Mouse (Mus musculus): ENCODE results near the gene Hist2h2bb. TPM values are rescaled to one million over a fixed set of nuclear protein-coding genes. Genes with fewer than 3 reads are reported as not detected.
"Not testable (repeated sequence)": the region's sequence is repeated elsewhere in the genome, so short reads cannot be mapped to it uniquely, and the experiment has no call there.

Gene Hist2h2bb
- polyA plus RNA-seq, 1 experiment = 11.8 TPM

DNA sequence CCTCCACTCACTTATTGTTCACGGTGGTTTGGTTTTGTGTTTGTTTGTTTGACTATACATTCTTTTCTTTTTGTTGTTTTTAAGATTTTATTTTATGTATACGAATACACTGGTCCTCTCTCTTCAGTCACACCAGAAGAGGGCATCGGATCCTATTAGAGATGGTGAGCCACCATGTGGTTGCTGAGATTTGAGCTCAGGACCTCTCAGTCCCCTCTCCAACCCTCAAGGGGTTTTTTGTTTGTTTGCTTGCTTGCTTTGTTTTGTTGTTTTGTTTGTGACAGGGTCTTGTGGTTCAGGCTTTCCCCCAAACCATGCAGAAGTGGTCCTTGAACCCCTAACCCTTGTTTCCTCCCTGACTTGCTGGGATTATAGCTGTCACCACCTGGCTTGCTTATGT, 7.9 kb upstream of the Hist2h2bb start:
- 46% methylated on average over 3 of the region's 3 CpGs for WGBS
- DNase-seq (ENCODE audit: low read depth, low spot score) = no peak

DNA sequence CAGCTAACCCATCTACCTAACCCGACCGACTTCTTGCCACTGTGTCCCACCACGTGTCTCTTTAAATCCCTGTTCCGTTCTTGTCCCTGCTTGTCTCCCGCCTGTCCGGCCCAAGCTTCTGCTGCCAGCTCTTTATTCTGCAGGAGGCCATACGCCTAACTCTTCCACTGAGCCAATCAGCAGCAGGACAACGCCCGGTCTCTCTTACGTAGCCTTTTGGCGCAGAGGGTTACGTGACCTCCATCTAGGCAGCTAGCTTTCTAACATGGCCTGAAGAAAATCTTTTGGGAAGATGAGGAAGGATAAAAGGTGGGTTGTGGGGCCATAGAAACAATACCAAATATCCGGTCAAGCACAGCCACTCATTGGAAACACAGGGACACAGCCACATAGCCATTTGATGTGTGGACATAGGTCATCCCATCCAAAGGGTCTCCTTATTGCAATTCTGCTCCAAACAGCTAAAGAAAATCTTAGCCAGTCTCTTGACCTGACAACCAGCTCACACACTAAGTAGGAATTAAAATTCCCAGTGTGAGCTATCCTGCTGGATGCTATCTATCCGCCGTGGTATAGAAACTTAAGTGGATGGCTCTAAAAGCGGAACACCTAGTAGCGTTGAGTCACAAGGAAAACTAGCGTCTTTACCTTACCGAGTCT, 7.2 kb upstream of the Hist2h2bb start:
- WGBS = under 1% methylated on average over 19 of the region's 19 CpGs
- peak; percentile 89 for DNase-seq (ENCODE audit: low read depth, low spot score)

DNA sequence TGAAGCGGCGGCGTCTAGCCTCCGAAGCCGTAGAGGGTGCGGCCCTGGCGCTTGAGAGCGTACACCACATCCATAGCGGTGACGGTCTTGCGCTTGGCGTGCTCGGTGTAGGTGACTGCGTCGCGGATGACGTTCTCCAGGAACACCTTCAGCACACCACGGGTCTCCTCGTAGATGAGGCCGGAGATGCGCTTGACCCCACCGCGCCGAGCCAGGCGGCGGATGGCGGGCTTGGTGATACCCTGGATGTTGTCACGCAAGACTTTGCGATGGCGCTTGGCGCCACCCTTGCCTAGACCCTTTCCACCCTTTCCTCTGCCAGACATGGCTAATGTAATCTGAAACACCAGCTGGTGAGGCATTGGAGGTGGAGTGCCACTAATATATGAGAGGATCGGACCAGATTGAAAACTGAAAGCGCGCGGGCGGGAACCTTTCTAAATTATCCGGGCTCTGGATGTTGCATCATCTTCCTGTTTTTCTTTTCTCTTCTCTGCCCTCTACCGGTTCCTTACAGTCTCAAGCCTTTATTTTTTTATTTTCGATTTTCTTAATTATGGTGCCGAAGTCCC, 6.5 kb upstream of the Hist2h2bb start, which contains the start of gene Hist2h4:
Hist2h4 (minus strand) TSS at position 333 of the 572 bp plus-strand sequence.
- DNase-seq (ENCODE audit: low read depth, low spot score) = peak; percentile 87
- under 1% methylated on average over 40 of the region's 40 CpGs for WGBS

DNA sequence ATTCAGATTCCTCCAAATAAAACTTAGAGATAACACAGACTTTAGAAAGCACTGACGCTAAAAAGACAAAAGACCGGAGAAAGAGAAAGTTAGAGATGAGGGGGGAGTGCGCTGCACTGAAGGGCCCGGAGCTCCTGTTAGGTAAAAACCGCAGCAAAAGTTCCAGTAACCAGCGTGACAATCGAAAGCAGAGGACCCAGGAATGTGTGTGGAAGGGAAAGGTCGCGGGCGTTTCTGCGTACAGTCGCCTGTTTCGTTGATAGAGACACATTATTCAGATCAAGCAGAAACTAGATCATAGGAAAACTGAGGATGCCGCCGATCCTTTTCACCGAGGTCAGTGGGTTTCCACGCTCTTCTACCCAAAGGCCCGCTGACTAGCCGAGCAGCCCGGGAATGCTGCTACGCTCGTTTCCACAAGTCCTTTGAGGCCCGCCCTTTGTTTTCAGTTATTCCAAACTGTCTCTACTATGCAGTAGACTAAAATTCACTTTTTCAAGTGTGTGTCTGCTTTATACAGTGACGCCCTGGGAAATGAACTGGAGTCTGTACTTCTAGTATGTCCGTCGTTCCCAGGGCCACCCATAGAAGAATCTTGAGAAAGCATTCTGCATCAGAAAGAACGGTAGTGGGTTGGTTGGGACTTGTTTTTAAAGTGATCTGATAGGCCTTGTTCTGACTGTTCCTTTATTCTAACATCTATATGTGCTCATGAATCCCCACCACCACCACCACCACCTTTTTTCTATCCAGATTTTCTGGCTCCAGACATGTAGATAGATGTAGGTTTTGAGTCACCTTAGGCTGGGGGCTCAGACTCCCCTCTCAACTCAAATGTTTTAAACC, 5.8 kb upstream of the Hist2h2bb start:
- WGBS = under 1% methylated on average over 27 of the region's 27 CpGs
- no peak for DNase-seq (ENCODE audit: low read depth, low spot score)

DNA sequence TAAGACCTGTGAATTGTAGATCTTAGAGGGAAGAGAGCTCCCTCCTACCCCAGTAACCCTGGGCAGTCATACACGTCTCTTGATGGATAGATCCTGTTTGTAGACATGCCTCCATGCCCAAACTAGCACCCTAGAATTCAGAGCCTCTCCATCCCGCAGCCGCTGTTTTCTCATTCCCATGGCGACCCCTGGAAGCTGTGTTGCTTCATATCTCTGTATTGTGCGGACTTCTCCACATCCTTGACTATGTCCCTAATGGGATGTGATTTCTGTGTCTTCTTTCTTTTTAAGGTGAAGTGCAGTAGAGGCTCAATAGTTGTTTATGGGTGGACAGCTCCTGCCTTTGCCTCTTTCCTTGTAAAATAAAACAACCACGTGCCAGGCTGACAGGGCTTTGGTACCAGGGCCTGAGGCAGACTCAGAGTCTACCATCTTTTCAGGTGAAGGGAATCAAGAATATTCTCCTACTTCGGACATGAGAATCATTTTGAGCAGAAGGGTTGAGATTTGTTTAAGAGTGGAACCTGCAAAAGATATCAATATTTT, 5.1 kb upstream of the Hist2h2bb start:
- 66% methylated on average over 7 of the region's 7 CpGs for WGBS
- DNase-seq (ENCODE audit: low read depth, low spot score) = no peak

DNA sequence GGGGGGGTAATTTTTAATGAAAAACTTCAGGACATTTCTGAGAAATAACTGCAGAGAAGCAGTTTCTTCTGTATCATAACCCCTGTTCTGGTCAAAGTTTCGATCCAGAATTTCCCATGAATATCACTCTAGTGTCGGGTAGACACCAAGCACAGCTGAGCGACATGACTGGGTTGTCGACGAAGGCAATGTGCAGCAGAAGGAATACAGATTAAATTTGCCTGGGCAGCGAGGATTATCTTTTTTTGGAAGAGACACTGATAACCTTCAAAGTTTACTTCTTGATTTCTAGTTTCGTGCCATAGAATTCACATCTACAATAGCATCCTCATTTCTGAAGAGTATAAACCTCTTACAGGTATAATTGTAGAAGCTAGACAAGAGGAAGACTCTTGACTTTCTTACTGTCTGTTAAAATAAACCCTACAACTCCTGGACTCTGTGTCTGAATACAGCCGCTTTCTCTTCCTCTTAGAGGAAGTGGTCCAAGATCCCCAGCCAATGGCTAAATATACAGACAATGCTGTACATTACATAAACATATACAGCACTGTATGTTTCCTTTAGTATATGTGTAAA, 3.3 kb upstream of the Hist2h2bb start:
- WGBS = 86% methylated on average over 8 of the region's 8 CpGs
- no peak for DNase-seq (ENCODE audit: low read depth, low spot score)

DNA sequence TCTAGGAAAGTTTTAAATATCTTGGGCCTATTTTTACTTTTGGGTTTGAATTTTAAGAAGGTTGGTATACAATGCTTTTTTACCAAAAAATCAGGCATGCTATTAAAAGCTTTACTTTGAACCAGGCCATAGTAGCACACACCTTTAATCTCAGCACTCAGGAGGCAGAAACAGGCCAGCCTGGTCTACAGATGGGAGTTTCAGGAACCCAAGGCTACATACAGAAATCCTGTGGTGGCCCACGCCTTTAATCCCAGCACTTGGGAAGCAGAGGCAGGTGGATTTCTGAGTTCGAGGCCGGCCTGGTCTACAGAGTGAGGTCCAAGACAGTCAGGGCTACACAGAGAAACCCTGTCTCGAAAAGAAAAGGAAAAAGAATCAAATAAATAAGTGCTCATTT, 2.0 kb upstream of the Hist2h2bb start:
- DNase-seq (ENCODE audit: low read depth, low spot score) = no peak
- WGBS = 72% methylated on average over 4 of the region's 4 CpGs

DNA sequence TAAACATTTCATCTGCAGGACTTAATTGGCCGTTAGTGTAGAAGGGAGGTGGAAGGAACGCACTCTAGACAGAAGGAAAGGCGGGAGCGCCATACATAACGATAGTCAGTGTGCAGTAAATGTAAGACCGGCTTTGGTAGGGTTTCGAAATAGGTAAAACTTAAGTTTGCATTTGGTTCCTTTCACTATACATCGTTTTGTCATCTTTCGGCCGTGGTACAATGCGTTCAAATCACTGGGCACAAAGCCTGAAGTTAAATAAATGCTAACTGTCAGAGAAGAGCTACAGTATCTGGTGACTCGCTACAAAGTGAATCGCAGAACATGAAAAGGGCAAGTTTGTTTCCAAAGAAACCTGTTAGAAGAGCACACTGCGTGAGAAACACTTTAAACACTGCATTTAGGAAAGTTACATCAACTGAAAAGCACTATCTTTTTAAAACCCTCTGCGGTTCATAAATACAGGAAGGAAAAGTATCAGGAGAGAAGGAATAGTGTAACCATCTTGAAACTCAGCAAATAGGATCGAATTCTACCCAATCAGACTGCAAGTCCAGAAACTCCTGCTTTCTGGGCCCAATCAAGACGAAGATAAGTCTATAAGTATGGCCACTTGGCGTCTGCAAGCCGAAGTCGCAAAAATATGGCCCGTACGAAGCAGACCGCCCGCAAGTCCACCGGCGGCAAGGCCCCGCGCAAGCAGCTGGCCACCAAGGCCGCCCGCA, 1.3 kb upstream of the Hist2h2bb start, which contains the start of gene Hist2h3b:
Hist2h3b (plus strand) TSS at position 604 of the 725 bp plus-strand sequence.
- no peak for DNase-seq (ENCODE audit: low read depth, low spot score)
- 4% methylated on average over 30 of the region's 30 CpGs for WGBS

DNA sequence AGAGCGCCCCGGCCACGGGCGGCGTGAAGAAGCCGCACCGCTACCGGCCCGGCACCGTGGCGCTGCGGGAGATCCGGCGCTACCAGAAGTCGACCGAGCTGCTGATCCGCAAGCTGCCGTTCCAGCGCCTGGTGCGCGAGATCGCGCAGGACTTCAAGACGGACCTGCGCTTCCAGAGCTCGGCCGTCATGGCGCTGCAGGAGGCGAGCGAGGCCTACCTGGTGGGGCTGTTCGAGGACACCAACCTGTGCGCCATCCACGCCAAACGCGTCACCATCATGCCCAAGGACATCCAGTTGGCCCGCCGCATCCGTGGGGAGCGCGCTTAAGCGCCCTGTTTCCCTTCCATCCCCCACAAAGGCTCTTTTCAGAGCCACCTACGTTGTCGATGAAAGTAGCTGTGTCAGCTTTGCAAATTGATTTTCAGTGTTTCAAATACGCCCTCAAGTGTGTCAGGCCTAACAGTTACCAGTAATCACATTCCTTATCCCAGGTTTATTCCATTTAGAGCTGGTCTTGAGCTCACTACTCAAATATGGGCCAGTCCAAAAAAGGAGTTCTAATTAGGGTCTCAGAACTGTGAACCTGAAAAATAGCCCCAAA, 675 bp upstream of the Hist2h2bb start:
- DNase-seq (ENCODE audit: low read depth, low spot score) = not testable (repeated sequence)
- under 1% methylated on average over 14 of the region's 44 CpGs for WGBS

DNA sequence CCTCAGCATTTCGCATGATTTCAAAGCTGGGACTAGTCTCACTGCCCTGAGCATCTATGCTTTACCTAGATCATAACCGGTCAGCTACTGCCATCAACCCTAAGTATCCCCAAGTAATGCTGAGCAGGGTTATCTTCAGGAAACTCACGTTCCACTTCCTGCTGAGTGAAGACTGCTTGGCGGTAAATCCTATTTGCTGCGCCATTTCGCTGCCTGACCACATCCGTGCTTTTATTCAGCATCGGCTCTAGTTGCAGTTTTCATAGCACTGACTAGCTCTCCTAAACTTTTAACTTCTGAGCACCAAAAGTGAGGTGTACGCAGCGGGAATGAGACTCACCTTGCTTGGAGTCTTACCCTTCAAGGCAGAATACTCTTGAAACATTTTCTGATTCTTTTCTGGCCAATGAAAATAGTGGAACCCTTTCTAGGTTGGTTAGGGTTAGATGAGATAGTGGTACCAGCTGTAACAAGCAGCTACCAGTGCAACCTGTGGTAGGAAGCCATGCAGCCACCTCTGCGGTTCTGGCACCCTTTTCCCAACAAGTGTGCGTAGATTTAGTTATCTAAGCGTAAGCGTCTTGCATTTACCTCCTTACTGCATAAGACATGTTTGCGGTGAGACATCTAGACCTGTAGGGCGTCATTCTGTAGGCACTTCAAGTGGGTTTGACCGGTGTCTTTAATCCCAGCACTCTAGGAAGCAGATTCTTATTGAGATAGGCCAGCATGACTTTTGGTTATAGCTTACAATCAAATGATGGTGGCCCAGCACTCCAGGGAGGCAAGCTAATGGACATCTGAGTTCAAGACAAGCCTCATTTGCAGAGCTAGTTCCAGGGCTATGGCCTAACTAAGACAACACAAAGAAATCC, 4.3 kb downstream of the Hist2h2bb start:
- DNase-seq (ENCODE audit: low read depth, low spot score) = no peak
- WGBS = 87% methylated on average over 17 of the region's 17 CpGs

DNA sequence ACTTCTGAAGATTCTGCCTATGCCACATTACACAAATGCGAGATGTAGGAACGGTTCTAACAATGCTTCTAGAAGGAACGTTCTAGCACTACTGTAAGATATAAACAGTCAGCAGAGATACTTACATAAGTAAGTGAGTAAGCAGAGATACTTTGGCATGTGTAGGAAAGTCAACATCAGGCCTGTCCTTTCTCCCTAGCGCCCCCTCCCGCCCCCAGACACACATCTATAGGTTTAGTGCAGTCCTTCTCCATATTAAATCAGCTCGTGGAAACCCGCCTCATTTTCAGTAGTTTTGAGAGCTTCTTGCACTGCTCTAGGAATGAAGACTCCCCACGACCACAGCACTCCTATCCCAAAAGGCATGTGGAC, 7.9 kb downstream of the Hist2h2bb start:
- WGBS = 17% methylated on average over 8 of the region's 8 CpGs
- no peak for DNase-seq (ENCODE audit: low read depth, low spot score)

DNA sequence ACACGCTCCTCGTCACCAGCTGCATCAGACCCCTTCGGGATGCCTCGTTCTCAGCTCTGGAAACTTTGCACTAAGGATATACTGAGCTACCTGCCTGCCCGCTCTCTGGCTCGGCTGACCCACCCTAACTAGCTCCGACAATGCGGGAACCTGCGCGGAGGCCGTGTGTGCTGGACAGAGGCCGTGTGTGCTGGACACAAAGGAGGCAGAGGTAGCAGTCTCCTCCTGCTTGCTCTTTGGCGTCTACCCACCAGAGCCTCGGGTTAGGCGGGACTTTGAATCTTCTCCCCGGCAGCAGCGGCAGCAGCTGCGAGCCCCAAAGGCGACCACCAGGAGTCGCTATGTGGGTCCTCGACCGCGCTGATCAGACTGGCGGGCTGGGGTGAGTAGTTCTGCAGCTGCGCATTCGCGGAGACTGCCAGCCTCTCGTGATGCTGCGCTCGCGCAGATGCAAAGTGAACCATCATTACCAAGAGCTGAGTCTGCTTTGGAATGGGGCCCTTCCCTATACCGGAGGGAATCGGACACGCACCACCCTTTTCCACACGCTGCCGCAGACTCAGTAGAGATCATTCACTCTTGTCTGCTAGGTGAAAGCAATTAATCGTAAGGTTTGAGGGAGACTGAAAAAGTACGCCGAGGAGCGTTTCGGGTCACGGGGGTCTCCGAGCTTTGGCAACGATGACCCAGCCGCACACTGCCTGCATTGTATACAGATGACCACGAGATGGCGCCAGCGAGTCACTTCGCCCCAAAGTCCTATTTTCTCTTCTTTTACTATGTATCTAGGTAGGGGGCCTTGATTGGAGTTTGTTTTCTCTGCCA, 8.5 kb downstream of the Hist2h2bb start:
- WGBS = under 1% methylated on average over 49 of the region's 49 CpGs
- DNase-seq (ENCODE audit: low read depth, low spot score) = no peak

DNA sequence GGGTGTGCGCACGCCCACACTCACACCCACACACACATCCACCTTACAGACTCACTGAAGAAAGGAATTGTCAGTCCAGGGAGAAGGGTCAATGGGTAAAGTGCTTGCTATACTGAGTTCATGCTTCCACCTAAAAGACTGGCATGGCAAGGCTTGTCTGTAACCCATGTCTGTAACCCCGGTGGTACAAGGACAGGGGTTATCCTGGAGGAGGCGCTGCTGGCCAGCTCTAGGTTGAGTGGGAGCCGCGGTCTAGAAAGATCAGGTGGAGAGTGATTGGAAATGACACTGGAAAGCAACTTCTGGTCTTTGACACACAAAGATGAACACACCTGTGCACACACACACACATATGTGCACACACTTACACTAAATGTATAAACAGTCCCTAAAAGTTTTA, 11.1 kb downstream of the Hist2h2bb start:
- 63% methylated on average over 6 of the region's 6 CpGs for WGBS
- no peak for DNase-seq (ENCODE audit: low read depth, low spot score)

DNA sequence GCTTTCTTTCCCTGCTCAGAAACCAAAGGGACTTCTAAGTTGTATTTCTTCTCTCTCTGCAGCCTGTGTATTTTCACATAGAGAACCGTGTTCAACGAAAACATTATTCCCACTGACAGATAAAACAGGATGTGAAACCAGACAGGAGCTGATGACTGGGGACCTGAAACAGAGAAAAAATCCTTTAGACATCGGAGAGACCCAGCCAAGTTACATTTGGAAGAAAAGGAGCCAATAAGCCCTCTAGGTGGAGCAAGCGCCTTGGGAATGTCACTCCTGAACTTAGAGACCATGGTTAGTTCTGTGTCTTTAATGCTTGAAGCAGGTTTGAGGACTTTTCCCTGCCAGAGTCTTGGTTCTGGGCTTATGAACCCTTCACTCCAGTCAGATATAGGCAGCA, 14.9 kb downstream of the Hist2h2bb start:
- DNase-seq (ENCODE audit: low read depth, low spot score) = no peak
- WGBS = 28% methylated on average over 4 of the region's 4 CpGs

DNA sequence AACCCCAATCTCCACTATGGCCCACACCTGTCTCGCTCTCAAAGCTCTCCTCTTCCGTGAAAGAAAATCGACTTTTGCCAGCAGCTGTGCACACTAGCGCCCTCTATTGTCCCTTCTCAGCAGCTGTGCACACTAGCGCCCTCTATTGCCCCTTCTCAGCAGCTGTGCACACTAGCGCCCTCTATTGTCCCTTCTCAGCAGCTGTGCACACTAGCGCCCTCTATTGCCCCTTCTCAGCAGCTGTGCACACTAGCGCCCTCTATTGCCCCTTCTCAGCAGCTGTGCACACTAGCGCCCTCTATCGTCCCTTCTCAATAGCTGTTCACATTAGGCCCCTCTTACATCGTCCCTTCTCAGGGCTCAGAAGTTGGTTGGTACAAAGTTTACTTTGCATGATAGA, 17.8 kb downstream of the Hist2h2bb start:
- 92% methylated on average over 11 of the region's 11 CpGs for WGBS
- DNase-seq (ENCODE audit: low read depth, low spot score) = not testable (repeated sequence)

DNA sequence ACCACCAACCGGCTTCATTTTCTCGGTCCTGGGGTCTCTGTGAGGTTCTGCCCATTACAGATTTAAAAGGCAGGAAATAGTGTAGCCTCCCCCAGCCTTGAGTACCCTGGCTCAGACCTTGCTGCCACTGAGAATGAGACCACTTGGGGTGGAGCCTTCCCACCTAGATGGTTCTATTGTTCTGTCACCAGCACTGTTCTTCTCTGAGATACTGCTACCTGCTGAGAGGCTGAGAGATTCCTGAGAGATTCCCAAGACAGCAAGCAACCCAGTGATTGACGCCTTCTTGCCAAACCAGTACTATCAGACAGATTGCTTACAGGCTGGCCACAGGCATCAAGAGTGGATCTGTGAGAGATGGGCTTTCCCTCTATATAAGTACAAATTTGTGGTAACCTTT, 19.6 kb downstream of the Hist2h2bb start:
- WGBS = 56% methylated on average over 3 of the region's 3 CpGs

DNA sequence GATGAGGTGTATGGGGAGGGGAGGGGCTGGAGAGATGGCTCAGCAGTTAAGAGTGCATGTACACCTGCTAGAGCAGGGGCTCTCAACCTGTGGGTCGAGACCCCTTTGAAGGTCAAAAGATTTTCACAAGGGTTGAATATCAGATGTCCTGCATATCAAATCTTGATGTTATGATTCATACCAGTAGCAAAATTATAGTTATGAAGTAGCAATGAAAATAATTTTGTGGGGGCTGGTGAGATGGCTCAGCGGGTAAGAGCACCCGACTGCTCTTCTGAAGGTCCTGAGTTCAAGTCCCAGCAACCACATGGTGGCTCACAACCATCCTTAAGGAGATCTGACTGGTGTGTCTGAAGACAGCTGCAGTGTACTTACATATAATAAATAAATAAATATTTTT, 21.2 kb downstream of the Hist2h2bb start:
- WGBS = 94% methylated on average over 3 of the region's 3 CpGs

More for the DNA sequence above, 19.6 kb downstream of the Hist2h2bb start:
- no peak for DNase-seq (ENCODE audit: low read depth, low spot score)

More for the DNA sequence above, 21.2 kb downstream of the Hist2h2bb start:
- not testable (repeated sequence) for DNase-seq (ENCODE audit: low read depth, low spot score)
